Mouse (Mus musculus) neural tube, embryonic 12.5 days (tissue): ENCODE data around the gene Inpp5k. TPM values are rescaled to one million over a fixed set of nuclear protein-coding genes. Genes with fewer than 3 reads are reported as not detected.

Experiments used
- ATAC-seq: fragments of 200-750 bp; cut with Nextera tagmentation; 2 replicates; pipeline ENCODE4 v1.8.0; 2017; ENCODE audit warnings: low read depth, mild to moderate bottlenecking, moderate TSS enrichment, moderate library complexity; ENCODE audit not compliant: low FRiP score
- H3K27ac ChIP-seq: fragments of 300-500 bp; sonication (generic); 2 replicates; pipeline ENCODE4 v1.5.1; 2016
- H3K27me3 ChIP-seq: fragments of 300-500 bp; sonication (generic); replicated peaks from 2 replicates; pipeline ENCODE4 v1.6.1; 2016; ENCODE audit warnings: mild to moderate bottlenecking
- H3K36me3 ChIP-seq: fragments of 300-500 bp; sonication (generic); 2 replicates; pipeline ENCODE4 v1.6.1; 2016; ENCODE audit warnings: mild to moderate bottlenecking
- H3K4me1 ChIP-seq: fragments of 300-500 bp; sonication (generic); 2 replicates; pipeline ENCODE4 v1.6.1; 2016
- H3K4me2 ChIP-seq: fragments of 300-500 bp; sonication (generic); replicated peaks from 2 replicates; pipeline ENCODE4 v1.6.1; 2016; ENCODE audit warnings: mild to moderate bottlenecking
- H3K4me3 ChIP-seq: fragments of 300-500 bp; sonication (generic); 2 replicates; pipeline ENCODE4 v1.5.1; 2016
- H3K9ac ChIP-seq: fragments of 300-500 bp; sonication (generic); 2 replicates; pipeline ENCODE4 v1.6.1; 2016; ENCODE audit warnings: mild to moderate bottlenecking
- H3K9me3 ChIP-seq: fragments of 300-500 bp; sonication (generic); 2 replicates; pipeline ENCODE4 v1.6.1; 2016; ENCODE audit warnings: mild to moderate bottlenecking
- WGBS: fragments of 180-500 bp; shearing (Covaris S2); methylation state at CpG from one replicate; pipeline ENCODE4 v1.1.7; 2016; 5-methylcytosine and 5-hydroxymethylcytosine counted together
- polyA plus RNA-seq: library from polyadenylated mRNA; unstranded; fragments of >200 nt; fragmentation: Nextera tagmentation; extraction: Ambion mirVana; gene quantifications from 2 replicates; pipeline ENCODE4 v1.2.1, GENCODE M21; 2016

The Inpp5k gene
- polyA plus RNA-seq: 31.4 and 31.5 TPM in 2 replicates

- Histone ChIP-seq H3K4me2 (peak within 1 kb of the TSS; percentile 83), H3K9me3 (no peaks in the 10 kb centered on the region), H3K27ac (no peak within 1 kb of the TSS), H3K4me3 (peak within 1 kb of the TSS; percentile 51), H3K36me3 (peaks cover 28% of the 10 kb centered on the region), H3K27me3 (no peaks in the 10 kb centered on the region), H3K4me1 (peaks cover 24% of the 10 kb centered on the region), H3K9ac (peak within 1 kb of the TSS; percentile 74)
- under 1% methylated on average over 53 of the region's 53 CpGs for WGBS
- peak; percentile 99 for ATAC-seq
Measured at GRCm38 (mm10) chr11:75630645-75631229, at the start of gene Inpp5k. Gene Inpp5k (plus strand): TSS chr11:75630988.

- Histone ChIP-seq H3K36me3 (no peaks in the 10 kb centered on the region), H3K27me3 (no peaks in the 10 kb centered on the region), H3K4me2 (no peak overlapping the region), H3K4me3 (no peak overlapping the region), H3K4me1 (0 out of 2 replicates have a peak, but pooled peaks cover 8% of the 10 kb centered on the region), H3K9me3 (no peaks in the 10 kb centered on the region), H3K27ac (no peak overlapping the region), H3K9ac (no peak overlapping the region)
- 95% methylated on average over 7 of the region's 7 CpGs for WGBS
- ATAC-seq: no peak
Measured at GRCm38 (mm10) chr11:75581495-75582149, 49.2 kb upstream of the Inpp5k start.

DNA sequence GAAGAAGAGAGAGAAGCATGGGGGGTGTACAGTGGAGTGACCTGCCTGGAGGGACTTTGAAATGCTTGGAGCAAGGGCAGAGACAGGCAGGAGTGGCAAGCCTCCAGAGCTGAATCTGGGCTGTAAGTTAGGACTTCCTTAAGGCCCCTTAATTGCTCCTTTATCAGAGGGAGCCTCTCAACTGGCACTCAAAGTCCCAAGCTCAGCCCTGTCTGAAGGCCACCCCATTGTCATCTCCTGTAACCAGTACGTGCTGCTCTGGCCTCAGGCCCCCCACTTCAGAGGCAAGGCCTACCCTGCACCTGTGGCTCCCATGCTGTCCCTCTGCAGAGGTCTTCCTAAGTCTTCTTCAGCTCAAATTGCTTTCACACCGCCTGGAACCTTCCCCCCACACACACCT lies 47.3 kb upstream of the Inpp5k start:
- Histone ChIP-seq H3K9ac (no peak overlapping the region), H3K36me3 (no peaks in the 10 kb centered on the region), H3K4me1 (peaks cover 15% of the 10 kb centered on the region), H3K4me2 (no peak overlapping the region), H3K4me3 (no peak overlapping the region), H3K9me3 (no peaks in the 10 kb centered on the region), H3K27ac (no peak overlapping the region), H3K27me3 (no peaks in the 10 kb centered on the region)
- WGBS: 79% methylated on average over 2 of the region's 2 CpGs
- ATAC-seq: no peak

GRCm38 (mm10) chr11:75585061-75585460 lies 45.7 kb upstream of the Inpp5k start:
- 77% methylated on average over 4 of the region's 4 CpGs for WGBS
- no peak for ATAC-seq
- H3K4me3 ChIP-seq: no peak overlapping the region
- no peaks in the 10 kb centered on the region for H3K36me3 ChIP-seq
- no peak overlapping the region for H3K4me2 ChIP-seq
- no peaks in the 10 kb centered on the region for H3K9me3 ChIP-seq
- peaks cover 19% of the 10 kb centered on the region for H3K4me1 ChIP-seq
- H3K27me3 ChIP-seq: no peaks in the 10 kb centered on the region
- no peak overlapping the region for H3K27ac ChIP-seq
- H3K9ac ChIP-seq: no peak overlapping the region

GRCm38 (mm10) chr11:75585978-75586377 lies 44.8 kb upstream of the Inpp5k start:
- Histone ChIP-seq H3K27me3 (no peaks in the 10 kb centered on the region), H3K4me1 (peaks cover 19% of the 10 kb centered on the region), H3K9me3 (no peaks in the 10 kb centered on the region), H3K36me3 (no peaks in the 10 kb centered on the region), H3K27ac (no peak overlapping the region), H3K4me2 (no peak overlapping the region), H3K9ac (no peak overlapping the region), H3K4me3 (no peak overlapping the region)
- 82% methylated on average over 5 of the region's 5 CpGs for WGBS
- ATAC-seq: no peak

DNA sequence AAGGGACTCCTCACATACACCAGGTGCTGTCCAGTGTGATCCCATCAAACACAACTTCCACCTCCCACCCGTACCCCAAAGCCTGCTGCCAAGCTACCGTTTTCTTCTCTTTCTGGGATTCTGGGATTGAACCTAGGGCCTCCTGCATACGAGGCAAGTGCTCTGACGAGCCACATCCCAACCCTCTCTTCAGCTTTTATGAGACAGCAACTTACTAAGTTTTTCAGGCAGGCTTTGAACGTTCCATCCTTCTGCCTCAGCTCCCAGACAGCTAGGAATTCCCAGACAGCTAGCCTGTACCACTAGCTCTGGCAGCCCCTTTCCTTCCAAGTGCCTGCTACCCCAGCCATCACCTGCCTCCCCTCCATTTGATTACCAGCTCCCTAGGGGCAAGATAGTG lies 43.8 kb upstream of the Inpp5k start:
- Histone ChIP-seq H3K36me3 (no peaks in the 10 kb centered on the region), H3K27me3 (no peaks in the 10 kb centered on the region), H3K4me2 (no peak overlapping the region), H3K9me3 (no peaks in the 10 kb centered on the region), H3K9ac (no peak overlapping the region), H3K4me3 (no peak overlapping the region), H3K27ac (no peak overlapping the region), H3K4me1 (peaks cover 19% of the 10 kb centered on the region)
- ATAC-seq: no peak
- WGBS: 88% methylated on average over 5 of the region's 5 CpGs

DNA sequence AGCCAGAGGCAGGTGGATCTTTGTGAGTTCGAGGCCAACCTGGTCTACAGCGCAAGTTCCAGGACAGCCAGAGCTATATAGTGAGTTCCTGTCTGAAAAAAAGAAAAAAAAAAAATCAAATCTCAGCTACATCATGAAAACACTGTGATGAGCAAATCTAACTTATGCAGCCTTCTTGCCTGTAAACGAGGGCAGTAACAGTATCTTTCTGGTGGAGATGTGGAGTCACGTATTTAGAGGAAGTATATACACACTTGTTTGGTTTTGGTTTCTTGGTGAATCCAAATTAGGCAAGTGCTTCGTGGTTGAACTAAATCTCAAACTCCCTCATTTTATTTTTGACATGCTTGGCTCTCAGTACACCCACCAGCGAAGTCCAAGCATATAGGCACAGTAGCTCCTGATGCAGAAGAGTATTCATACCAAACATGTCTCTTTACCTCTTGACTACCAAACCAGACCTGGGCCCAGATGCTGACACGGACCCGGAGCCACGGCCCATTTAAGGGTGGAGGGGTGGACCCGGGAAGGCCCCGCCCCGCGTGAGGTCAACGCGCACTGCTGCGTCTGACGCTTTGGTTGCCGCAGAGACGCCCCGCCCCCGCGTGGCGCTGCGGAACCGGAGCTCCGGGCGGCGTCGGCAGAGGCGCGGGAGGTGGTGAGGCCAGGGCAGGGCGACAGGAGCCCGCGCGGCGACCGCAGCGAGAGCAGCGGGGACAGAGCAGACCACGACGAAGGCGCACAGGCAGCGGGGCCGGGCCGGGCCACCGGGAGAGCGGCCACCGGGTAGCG lies 43.1 kb upstream of the Inpp5k start, which contains the start of gene Pitpna:
Gene Pitpna, plus strand, starts transcription at position 605 of the 792 bp plus-strand sequence.
- Histone ChIP-seq H3K27ac (peak within 1 kb of the TSS; percentile 87), H3K4me1 (peaks cover 19% of the 10 kb centered on the region), H3K9me3 (no peaks in the 10 kb centered on the region), H3K4me2 (peak within 1 kb of the TSS; percentile 97), H3K36me3 (peaks cover 7% of the 10 kb centered on the region), H3K4me3 (peak within 1 kb of the TSS; percentile 97), H3K9ac (peak within 1 kb of the TSS; percentile 95), H3K27me3 (no peaks in the 10 kb centered on the region)
- peak; percentile 89 for ATAC-seq
- 6% methylated on average over 49 of the region's 49 CpGs for WGBS

- peak; percentile 69 for ATAC-seq
- 1% methylated on average over 37 of the region's 37 CpGs for WGBS
- peaks cover 19% of the 10 kb centered on the region for H3K4me1 ChIP-seq
- peak overlapping the region; percentile 87 for H3K27ac ChIP-seq
- H3K9me3 ChIP-seq: no peaks in the 10 kb centered on the region
- peaks cover 14% of the 10 kb centered on the region for H3K36me3 ChIP-seq
- peak overlapping the region; percentile 97 for H3K4me3 ChIP-seq
- H3K9ac ChIP-seq: peak overlapping the region; percentile 95
- peak overlapping the region; percentile 97 for H3K4me2 ChIP-seq
- no peaks in the 10 kb centered on the region for H3K27me3 ChIP-seq
Measured at GRCm38 (mm10) chr11:75588285-75588941, 42.4 kb upstream of the Inpp5k start.

DNA sequence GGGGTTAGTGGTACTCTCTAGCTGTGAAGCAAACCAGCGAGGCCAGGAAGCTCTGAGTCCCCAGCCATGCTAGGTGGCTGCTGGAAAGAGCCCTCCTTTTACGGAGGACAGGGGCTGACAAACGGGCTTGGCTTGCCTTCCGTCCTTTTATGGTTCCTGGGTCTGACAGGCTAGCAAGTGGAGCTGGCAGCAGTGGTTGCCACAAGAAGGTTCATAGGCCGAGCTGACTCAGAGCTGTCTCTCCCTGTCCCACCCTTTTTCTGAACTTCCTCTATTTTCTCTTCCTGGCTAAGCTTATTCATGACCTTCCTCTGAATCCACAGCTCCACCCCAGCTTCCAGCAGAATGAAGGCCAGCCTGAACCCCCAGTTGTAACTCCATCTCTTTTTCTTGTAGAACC lies 38.2 kb upstream of the Inpp5k start:
- Histone ChIP-seq H3K27me3 (no peaks in the 10 kb centered on the region), H3K9me3 (no peaks in the 10 kb centered on the region), H3K4me3 (no peak overlapping the region), H3K4me1 (peaks cover 16% of the 10 kb centered on the region), H3K4me2 (no peak overlapping the region), H3K36me3 (peaks cover 45% of the 10 kb centered on the region), H3K9ac (no peak overlapping the region), H3K27ac (no peak overlapping the region)
- ATAC-seq: no peak
- 84% methylated on average over 5 of the region's 5 CpGs for WGBS

DNA sequence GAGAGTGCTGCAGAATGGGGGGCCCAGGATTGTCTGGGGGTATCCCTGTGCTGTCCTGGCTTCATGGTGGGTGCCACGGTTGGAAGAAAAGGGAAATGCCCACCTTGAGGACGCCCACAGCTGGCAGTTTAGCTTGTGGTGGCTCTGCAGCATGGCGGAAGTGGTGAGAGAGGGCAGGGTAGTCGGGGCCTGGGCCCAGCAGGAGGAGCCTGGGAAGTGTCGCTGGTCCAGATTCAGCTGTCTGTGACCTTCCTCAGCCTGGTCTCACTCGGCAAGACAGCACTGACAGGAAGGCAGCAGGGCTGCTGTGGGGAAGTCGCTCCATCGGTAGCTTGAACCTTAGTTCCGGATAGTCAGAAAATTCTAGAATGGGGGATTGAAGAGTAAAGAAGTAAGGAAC lies 36.4 kb upstream of the Inpp5k start:
- 86% methylated on average over 9 of the region's 9 CpGs for WGBS

DNA sequence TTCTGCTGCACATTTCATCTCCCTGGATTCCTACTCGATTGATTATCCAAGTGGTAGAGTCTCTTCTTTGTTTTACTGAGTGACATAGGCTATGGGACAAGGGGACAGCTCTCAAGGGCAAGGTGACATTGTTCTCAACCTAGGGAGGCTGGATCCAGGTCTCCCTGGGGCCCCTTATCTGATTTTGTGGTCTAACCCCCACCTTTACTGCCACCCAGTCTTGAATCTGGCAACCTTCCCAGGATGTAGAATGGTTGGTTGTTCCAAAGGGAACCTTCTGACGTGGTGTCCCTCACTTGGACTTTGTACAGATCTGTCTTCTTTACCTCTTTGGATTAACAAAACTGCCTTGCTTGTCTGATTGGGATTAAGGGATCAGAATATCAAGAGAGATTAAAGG lies 35.4 kb upstream of the Inpp5k start:
- no peak overlapping the region for H3K9ac ChIP-seq
- H3K4me3 ChIP-seq: no peak overlapping the region
- 87% methylated on average over 2 of the region's 2 CpGs for WGBS
- H3K27me3 ChIP-seq: no peaks in the 10 kb centered on the region
- H3K4me2 ChIP-seq: no peak overlapping the region
- no peak overlapping the region for H3K27ac ChIP-seq
- H3K4me1 ChIP-seq: no peaks in the 10 kb centered on the region
- no peaks in the 10 kb centered on the region for H3K9me3 ChIP-seq
- peaks cover 65% of the 10 kb centered on the region for H3K36me3 ChIP-seq
- no peak for ATAC-seq

More for the DNA sequence above, 36.4 kb upstream of the Inpp5k start:
- Histone ChIP-seq H3K36me3 (peaks cover 59% of the 10 kb centered on the region), H3K27me3 (no peaks in the 10 kb centered on the region), H3K9me3 (no peaks in the 10 kb centered on the region), H3K9ac (no peak overlapping the region), H3K4me3 (no peak overlapping the region), H3K27ac (no peak overlapping the region), H3K4me1 (peaks cover 3% of the 10 kb centered on the region), H3K4me2 (no peak overlapping the region)
- ATAC-seq: no peak

- H3K9me3 ChIP-seq: no peaks in the 10 kb centered on the region
- H3K4me2 ChIP-seq: no peak overlapping the region
- H3K27me3 ChIP-seq: no peaks in the 10 kb centered on the region
- no peak overlapping the region for H3K4me3 ChIP-seq
- peaks cover 69% of the 10 kb centered on the region for H3K36me3 ChIP-seq
- WGBS: 87% methylated on average over 7 of the region's 7 CpGs
- ATAC-seq: no peak
- H3K4me1 ChIP-seq: no peaks in the 10 kb centered on the region
- H3K27ac ChIP-seq: no peak overlapping the region
- H3K9ac ChIP-seq: no peak overlapping the region
Measured at GRCm38 (mm10) chr11:75595816-75596215, 35.0 kb upstream of the Inpp5k start.
